9 mouse cellular contexts compared by ENCODE assay signal in genomic region chrX:60147268-60147974, GRCm38 (mm10). TPM values are rescaled to one million over a fixed set of nuclear protein-coding genes. Genes with fewer than 3 reads are reported as not detected.
DNase-seq lines count a peak whose midpoint lies in the region; ATAC-seq lines count a peak whose summit lies in the region.
"Had no signal": no experiment of that assay in that cellular context is flagged by ENCODE, and none has a peak within 500 bp of the region (broad histone marks: within the 10 kb centered on the region; RNA-seq: fewer than 3 reads in every experiment).

No protein-coding gene starts in this region.

- H3K4me1 ChIP-seq in forebrain, embryonic 15.5 days, result no peaks in the 10 kb centered on the region

- WGBS in forebrain, embryonic 15.5 days, result 15% methylated on average over 13 of the region's 13 CpGs

- DNase-seq in cerebellum, postnatal 36 days, result peak; percentile 4
- no peak for DNase-seq in cerebellum, postnatal 4 days (ENCODE audit: low spot score in 2 of 2)
- DNase-seq in ES-CJ7 (ENCODE audit: low read depth, low spot score), result peak; percentile 67
- DNase-seq in layer of hippocampus, postnatal 36 days, result peak; percentile 3 to 4
- DNase-seq in retina, postnatal 1 day, result peak; percentile 66
- no peak for DNase-seq in gastrocnemius, postnatal 36 days
- no peak for DNase-seq in thymus, postnatal 36 days

- peak overlapping the region; percentile 40 for H3K4me3 ChIP-seq in forebrain, embryonic 15.5 days

- H3K27ac ChIP-seq in forebrain, embryonic 15.5 days (replicated peaks), result peak overlapping the region; percentile 57

- H3K9me3 ChIP-seq in forebrain, embryonic 15.5 days, result no peaks in the 10 kb centered on the region

- peak overlapping the region; percentile 36 for H3K9ac ChIP-seq in forebrain, embryonic 15.5 days (replicated peaks)

- peak overlapping the region; percentile 36 for H3K4me2 ChIP-seq in forebrain, embryonic 15.5 days (replicated peaks)

- no peaks in the 10 kb centered on the region for H3K36me3 ChIP-seq in forebrain, embryonic 15.5 days

- H3K27me3 ChIP-seq in forebrain, embryonic 15.5 days, result no peaks in the 10 kb centered on the region

- intact Hi-C loops in gastrocnemius, postnatal 36 days (cut with DNase I), result no loop called here

- ATAC-seq in forebrain, embryonic 15.5 days (replicated peaks), result peak; percentile 78

RNA-seq across cellular contexts. Expression of gene Mcf2, which starts 31.5 kb away (rescaled TPM):
- polyA plus RNA-seq in forebrain, embryonic 15.5 days (2015; fragmentation: Nextera tagmentation; extraction: Ambion mirVana), result 1.1 and 1.3 TPM in 2 replicates
- 1 to 10 TPM; 2.8 to 4.3 TPM for total RNA-seq in layer of hippocampus, postnatal 36 days (2021)
- not detected for total RNA-seq in gastrocnemius, postnatal 36 days (2021)
- polyA plus RNA-seq: small intestine, adult 2 months had no signal

Comparison
In these comparisons a context has a peak if more than half of its experiments do, and no peak if none do; other contexts are left out.
1. DNase-seq: peak in cerebellum, postnatal 36 days (2 of 2), ES-CJ7 (single experiment), layer of hippocampus, postnatal 36 days (2 of 2) and retina, postnatal 1 day (single experiment); none in cerebellum, postnatal 4 days (0 of 2), gastrocnemius, postnatal 36 days (0 of 2) and thymus, postnatal 36 days (0 of 2).